Mouse (Mus musculus) intestine, postnatal 0 days (tissue): Measurements from ENCODE around the gene Zdhhc9. TPM values are rescaled to one million over a fixed set of nuclear protein-coding genes. Genes with fewer than 3 reads are reported as not detected.
A peak's percentile ranks its signal among the peaks of the same experiment; 100 is the strongest.

Experiments
- ATAC-seq: fragments of 200-750 bp; cut with Nextera tagmentation; 2 replicates; pipeline ENCODE4 v1.8.0; 2017; ENCODE audit warnings: mild to moderate bottlenecking, moderate TSS enrichment, moderate library complexity
- H3K27ac ChIP-seq: fragments of 300-500 bp; sonication (generic); 2 replicates; pipeline ENCODE4 v1.5.1; 2014; ENCODE audit warnings: mild to moderate bottlenecking, low read depth, low read length, moderate library complexity
- H3K27me3 ChIP-seq: fragments of 300-500 bp; sonication (generic); replicated peaks from 2 replicates; pipeline ENCODE4 v1.6.1; 2014; ENCODE audit warnings: low read length, mixed read lengths; ENCODE audit not compliant: control insufficient read depth, insufficient read depth
- H3K36me3 ChIP-seq: fragments of 300-500 bp; sonication (generic); 2 replicates; pipeline ENCODE4 v1.6.1; 2014; ENCODE audit warnings: mild to moderate bottlenecking, moderate library complexity; ENCODE audit not compliant: control insufficient read depth, insufficient read depth
- H3K4me1 ChIP-seq: fragments of 300-500 bp; sonication (generic); replicated peaks from 2 replicates; pipeline ENCODE4 v1.6.1; 2014; ENCODE audit warnings: antibody characterized with exemption, low read length, mixed read lengths; ENCODE audit not compliant: control insufficient read depth, insufficient read depth
- H3K4me2 ChIP-seq: fragments of 300-500 bp; sonication (generic); replicated peaks from 2 replicates; pipeline ENCODE4 v1.6.1; 2014; ENCODE audit warnings: low read depth, mild to moderate bottlenecking, moderate library complexity
- H3K4me3 ChIP-seq: fragments of 300-500 bp; sonication (generic); 2 replicates; pipeline ENCODE4 v1.5.1; 2014; ENCODE audit warnings: low read depth, low read length
- H3K9ac ChIP-seq: fragments of 300-500 bp; sonication (generic); 2 replicates; pipeline ENCODE4 v1.6.1; 2014; ENCODE audit warnings: mild to moderate bottlenecking, low read depth, low read length
- H3K9me3 ChIP-seq: fragments of 300-500 bp; sonication (generic); 2 replicates; pipeline ENCODE4 v1.6.1; 2016; ENCODE audit warnings: mixed run types; ENCODE audit not compliant: control insufficient read depth
- CTCF ChIP-seq: sonication (generic); IDR thresholded peaks from 2 replicates; pipeline ENCODE4 v1.5.1; 2016; ENCODE audit warnings: low read depth, mild to moderate bottlenecking, control low read depth, antibody characterized with exemption, moderate library complexity
- WGBS: fragments of 180-500 bp; shearing (Covaris S2); extraction: QIAGEN DNeasy Blood & Tissue Kit; methylation state at CpG from one replicate; pipeline ENCODE4 v1.1.7; 2014; 5-methylcytosine and 5-hydroxymethylcytosine counted together
- polyA plus RNA-seq: library from polyadenylated mRNA; unstranded; fragments of >200 nt; fragmentation: Nextera tagmentation; extraction: Ambion mirVana; gene quantifications from 2 replicates; pipeline ENCODE4 v1.2.1, GENCODE M21; 2015

Zdhhc9 gene
- polyA plus RNA-seq = 11.7 and 14.9 TPM in 2 replicates

DNA sequence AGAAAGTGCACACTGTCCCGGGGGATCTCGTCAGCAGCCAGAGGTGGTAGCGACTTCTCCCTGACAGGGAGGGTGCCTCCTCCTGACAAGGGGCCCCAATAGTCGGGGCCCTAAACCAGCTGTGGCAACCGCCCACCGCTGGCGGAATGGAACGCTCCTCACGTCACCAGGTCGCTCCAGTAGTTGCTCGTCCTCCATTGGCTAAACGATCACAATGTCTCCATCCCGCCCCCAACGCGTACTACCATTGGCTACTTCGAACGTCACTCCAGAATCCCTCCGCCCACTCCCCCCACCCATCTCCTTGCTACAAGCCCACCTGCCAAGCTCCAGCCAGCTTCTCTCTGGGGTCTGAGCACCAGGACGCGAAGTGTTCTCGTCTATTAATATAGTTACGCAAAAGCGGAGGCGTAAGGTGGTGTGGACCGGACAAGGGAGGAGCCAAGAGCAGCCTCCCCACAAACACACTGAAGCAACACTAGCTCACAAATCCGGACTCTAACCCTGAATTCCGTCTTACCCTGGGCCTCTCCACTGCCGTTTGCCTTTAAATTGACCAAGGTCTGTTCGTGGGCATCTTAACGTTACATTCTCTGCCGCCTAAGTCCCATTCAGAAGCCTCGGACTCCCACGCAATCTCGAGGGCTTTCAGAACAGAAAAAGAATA lies at the start of gene Zdhhc9:
TSS of gene Zdhhc9 (minus strand) at position 360 of the 667 bp plus-strand sequence.
- H3K27ac ChIP-seq = peak within 1 kb of the TSS; percentile 91
- H3K9ac ChIP-seq = peak within 1 kb of the TSS; percentile 71
- no peaks in the 10 kb centered on the region for H3K27me3 ChIP-seq
- H3K4me3 ChIP-seq = peak within 1 kb of the TSS; percentile 70
- peak; percentile 94 for ATAC-seq
- no peaks in the 10 kb centered on the region for H3K9me3 ChIP-seq
- no peaks in the 10 kb centered on the region for H3K4me1 ChIP-seq
- 16% methylated on average over 34 of the region's 34 CpGs for WGBS
- no peaks in the 10 kb centered on the region for H3K36me3 ChIP-seq
- TF ChIP-seq CTCF = no peak
- peak within 1 kb of the TSS; percentile 63 for H3K4me2 ChIP-seq

- Histone ChIP-seq H3K4me3 (peak overlapping the region; percentile 56), H3K27ac (no peak overlapping the region), H3K4me2 (peak overlapping the region; percentile 60), H3K27me3 (no peaks in the 10 kb centered on the region), H3K9ac (peak overlapping the region; percentile 45; the same call in 1 of the 2 replicates), H3K36me3 (0 out of 2 replicates have a peak, but pooled peaks cover 4% of the 10 kb centered on the region), H3K9me3 (no peaks in the 10 kb centered on the region), H3K4me1 (no peaks in the 10 kb centered on the region)
- no peak for TF ChIP-seq CTCF
- ATAC-seq = peak; percentile 29; the same call in 1 of the 2 replicates
- WGBS = 18% methylated on average over 16 of the region's 16 CpGs
These were observed 48.3 kb upstream of the Zdhhc9 start for GRCm38 (mm10) chrX:48257011-48257410.

- H3K9me3 ChIP-seq = no peaks in the 10 kb centered on the region
- TF ChIP-seq CTCF = no peak
- no peaks in the 10 kb centered on the region for H3K4me1 ChIP-seq
These were observed 47.9 kb upstream of the Zdhhc9 start, which contains the start of gene Utp14a for GRCm38 (mm10) chrX:48256468-48257007. Gene Utp14a, plus strand, starts transcription at chrX:48256862.

GRCm38 (mm10) chrX:48255830-48256428 lies 47.3 kb upstream of the Zdhhc9 start:
- WGBS = 29% methylated on average over 18 of the region's 18 CpGs

More at GRCm38 (mm10) chrX:48256468-48257007, 47.9 kb upstream of the Zdhhc9 start, which contains the start of gene Utp14a:
- Histone ChIP-seq H3K36me3 (0 out of 2 replicates have a peak, but pooled peaks cover 3% of the 10 kb centered on the region), H3K27ac (peak within 1 kb of the TSS; percentile 71), H3K9ac (peak within 1 kb of the TSS; percentile 45), H3K4me2 (peak within 1 kb of the TSS; percentile 60), H3K4me3 (peak within 1 kb of the TSS; percentile 56), H3K27me3 (no peaks in the 10 kb centered on the region)
- peak; percentile 98 for ATAC-seq
- 7% methylated on average over 33 of the region's 33 CpGs for WGBS

GRCm38 (mm10) chrX:48234417-48234816 lies 25.7 kb upstream of the Zdhhc9 start:
- Histone ChIP-seq H3K4me2 (peak overlapping the region; percentile 30), H3K9ac (no peak overlapping the region), H3K27ac (no peak overlapping the region), H3K4me1 (no peaks in the 10 kb centered on the region), H3K4me3 (no peak overlapping the region), H3K27me3 (no peaks in the 10 kb centered on the region), H3K36me3 (no peaks in the 10 kb centered on the region), H3K9me3 (no peaks in the 10 kb centered on the region)
- WGBS = 28% methylated on average over 7 of the region's 7 CpGs
- peak; percentile 88 for ATAC-seq
- TF ChIP-seq CTCF = no peak

More at GRCm38 (mm10) chrX:48255830-48256428, 47.3 kb upstream of the Zdhhc9 start:
- Histone ChIP-seq H3K4me2 (peak overlapping the region; percentile 60), H3K4me1 (no peaks in the 10 kb centered on the region), H3K36me3 (no peaks in the 10 kb centered on the region), H3K4me3 (peak overlapping the region; percentile 56), H3K9me3 (no peaks in the 10 kb centered on the region), H3K27ac (peak overlapping the region; percentile 71), H3K27me3 (no peaks in the 10 kb centered on the region), H3K9ac (peak overlapping the region; percentile 26; the same call in 1 of the 2 replicates)
- peak; percentile 67 for ATAC-seq
- TF ChIP-seq CTCF = no peak

DNA sequence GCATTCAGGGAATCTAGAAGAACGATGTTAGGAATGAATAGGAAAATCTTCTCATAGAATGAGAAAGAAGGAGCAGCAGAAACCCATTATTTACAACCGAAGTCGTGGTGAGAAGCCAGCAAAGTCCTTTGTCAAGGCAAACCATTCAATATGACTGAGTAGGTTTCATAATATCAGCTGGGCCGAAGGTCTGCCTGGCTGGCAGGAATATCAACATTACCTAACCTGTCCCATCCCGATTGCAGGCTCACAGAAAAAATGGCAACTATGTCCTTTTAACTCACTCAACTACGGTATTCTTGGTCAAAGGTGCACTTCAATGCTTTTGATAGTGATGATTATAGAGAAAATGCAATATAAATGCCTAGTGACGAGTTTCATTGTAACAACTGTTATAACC lies 17.5 kb upstream of the Zdhhc9 start:
- Histone ChIP-seq H3K4me1 (no peaks in the 10 kb centered on the region), H3K4me2 (no peak overlapping the region), H3K27ac (no peak overlapping the region), H3K27me3 (no peaks in the 10 kb centered on the region), H3K4me3 (no peak overlapping the region), H3K9me3 (no peaks in the 10 kb centered on the region), H3K9ac (no peak overlapping the region), H3K36me3 (no peaks in the 10 kb centered on the region)
- TF ChIP-seq CTCF = no peak
- WGBS = 65% methylated on average over 7 of the region's 7 CpGs
- ATAC-seq = no peak
